Mouse (Mus musculus) testis, postnatal 10 days (tissue): Measurements from ENCODE around the gene Cmtm2b.
A peak's percentile ranks its signal among the peaks of the same experiment; 100 is the strongest.

ENCODE experiments used
- DNase-seq: peaks from one replicate; pipeline ENCODE4 v3.0.0; 2021; ENCODE audit warnings: low spot score

The Cmtm2b gene

GRCm38 (mm10) chr8:104342426-104342825 is 20.4 kb downstream of the Cmtm2b start:
- DNase-seq = no peak

GRCm38 (mm10) chr8:104343957-104344356 is 21.9 kb downstream of the Cmtm2b start:
- DNase-seq = peak; percentile 94

GRCm38 (mm10) chr8:104344622-104345021 is 22.6 kb downstream of the Cmtm2b start:
- no peak for DNase-seq

- DNase-seq = peak; percentile 58
Measured at GRCm38 (mm10) chr8:104346706-104347105, 24.7 kb downstream of the Cmtm2b start.

- DNase-seq = no peak
Measured at GRCm38 (mm10) chr8:104348971-104349370, 26.9 kb downstream of the Cmtm2b start.

- no peak for DNase-seq
Measured at GRCm38 (mm10) chr8:104350047-104350446, 28.0 kb downstream of the Cmtm2b start.

GRCm38 (mm10) chr8:104353186-104353585 is 31.2 kb downstream of the Cmtm2b start:
- no peak for DNase-seq

- no peak for DNase-seq
Measured at GRCm38 (mm10) chr8:104354504-104354903, 32.5 kb downstream of the Cmtm2b start.

GRCm38 (mm10) chr8:104358637-104359036 is 36.6 kb downstream of the Cmtm2b start:
- no peak for DNase-seq

- no peak for DNase-seq
Measured at GRCm38 (mm10) chr8:104359778-104360456, 37.9 kb downstream of the Cmtm2b start.

- DNase-seq = no peak
Measured at GRCm38 (mm10) chr8:104365695-104366094, 43.7 kb downstream of the Cmtm2b start.

GRCm38 (mm10) chr8:104367398-104367797 is 45.4 kb downstream of the Cmtm2b start:
- DNase-seq = no peak

GRCm38 (mm10) chr8:104369591-104369990 is 47.6 kb downstream of the Cmtm2b start:
- no peak for DNase-seq

- no peak for DNase-seq
Measured at GRCm38 (mm10) chr8:104370071-104370470, 48.0 kb downstream of the Cmtm2b start.

GRCm38 (mm10) chr8:104371121-104371520 is 49.1 kb downstream of the Cmtm2b start:
- no peak for DNase-seq

GRCm38 (mm10) chr8:104373779-104374178 is 51.7 kb downstream of the Cmtm2b start:
- no peak for DNase-seq

- DNase-seq = no peak
Measured at GRCm38 (mm10) chr8:104374269-104374668, 52.2 kb downstream of the Cmtm2b start.

GRCm38 (mm10) chr8:104374864-104375846 is 53.1 kb downstream of the Cmtm2b start:
- no peak for DNase-seq

GRCm38 (mm10) chr8:104375959-104376358 is 53.9 kb downstream of the Cmtm2b start:
- DNase-seq = no peak

- no peak for DNase-seq
Measured at GRCm38 (mm10) chr8:104376669-104377068, 54.6 kb downstream of the Cmtm2b start.

GRCm38 (mm10) chr8:104379301-104379836 is 57.3 kb downstream of the Cmtm2b start:
- DNase-seq = no peak

- no peak for DNase-seq
Measured at GRCm38 (mm10) chr8:104380269-104380668, 58.2 kb downstream of the Cmtm2b start.
